Mouse (Mus musculus): ENCODE measurements at regions not wholly inside any gene's neighbourhood (a gene's known extent, or its start where the extent isn't known, plus 50 kb on each side); places are given as distances from the start of the nearest gene placed in this dataset.
A peak's percentile ranks its signal among the peaks of the same experiment; 100 is the strongest.

GRCm38 (mm10) chr5:97831421-97831820 is 199.4 kb downstream of the Antxr2 start:
- Histone ChIP-seq H3K9ac (ENCODE audit: control insufficient read depth, low read depth, low read length, poor library complexity, severe bottlenecking) (no peak overlapping the region), H3K27ac (ENCODE audit: control insufficient read depth, low read depth, low read length) (no peak overlapping the region), H3K4me1 (ENCODE audit: control insufficient read depth in 1 of 2, insufficient read depth in 2 of 2, low read length in 2 of 2) (peaks cover 5 to 18% of the 10 kb centered on the region in 2 experiments; a peak in 3 of 4 replicates), H3K4me3 (ENCODE audit: control insufficient read depth in 1 of 2, insufficient read depth in 1 of 2, low read depth in 2 of 2, low read length in 2 of 2) (no peak overlapping the region), H3K27me3 (ENCODE audit: control insufficient read depth in 1 of 2, insufficient read depth in 2 of 2, low read length in 2 of 2) (no peaks in the 10 kb centered on the region), H3K79me2 (ENCODE audit: control insufficient read depth, insufficient read depth, low read length, poor library complexity) (no peaks in the 10 kb centered on the region), H3K36me3 (ENCODE audit: control insufficient read depth in 1 of 2, insufficient read depth in 2 of 2, low read length in 2 of 2) (peaks cover 0 to 6% of the 10 kb centered on the region in 2 experiments; a peak in 1 of 4 replicates), H3K9me3 (replicated peaks; ENCODE audit: insufficient read depth, low read length) (no peaks in the 10 kb centered on the region)
- DNase-seq (ENCODE audit: low read depth, low spot score): no peak
- TF ChIP-seq MEF2A (IDR thresholded peaks at IDR 0.05; ENCODE audit: extremely low read depth, insufficient replicate concordance, low read depth, low read length, poor library complexity, severe bottlenecking): no peak
- TF ChIP-seq ZNF384 (IDR thresholded peaks at IDR 0.05; ENCODE audit: low read depth, low read length): 0 out of 2 replicates have a peak, but pooled peaks have one; percentile 13
- no peak for TF ChIP-seq NRF1 (IDR thresholded peaks at IDR 0.05; ENCODE audit: insufficient read depth, low read depth, low read length, poor library complexity, severe bottlenecking)
- TF ChIP-seq CHD2 (IDR thresholded peaks at IDR 0.05; ENCODE audit: low read length): no peak
- TF ChIP-seq POLR2AphosphoS2 (IDR thresholded peaks at IDR 0.05; ENCODE audit: low read length): no peak
- TF ChIP-seq POLR2A (IDR thresholded peaks at IDR 0.05; ENCODE audit: control insufficient read depth in 1 of 2, insufficient read depth in 1 of 2, low read depth in 1 of 2, low read length in 2 of 2, poor library complexity in 1 of 2): no peak

GRCm38 (mm10) chr5:97817485-97817884 is 213.4 kb downstream of the Antxr2 start:
- Histone ChIP-seq H3K4me1 (ENCODE audit: control insufficient read depth in 1 of 2, insufficient read depth in 2 of 2, low read length in 2 of 2) (peaks cover 2 to 6% of the 10 kb centered on the region in 2 experiments; a peak in 3 of 4 replicates), H3K4me3 (ENCODE audit: control insufficient read depth in 1 of 2, insufficient read depth in 1 of 2, low read depth in 2 of 2, low read length in 2 of 2) (no peak overlapping the region), H3K27ac (ENCODE audit: control insufficient read depth, low read depth, low read length) (no peak overlapping the region), H3K9me3 (replicated peaks; ENCODE audit: insufficient read depth, low read length) (no peaks in the 10 kb centered on the region), H3K36me3 (ENCODE audit: control insufficient read depth in 1 of 2, insufficient read depth in 2 of 2, low read length in 2 of 2) (peaks cover 0 to 2% of the 10 kb centered on the region in 2 experiments; a peak in 1 of 4 replicates), H3K79me2 (ENCODE audit: control insufficient read depth, insufficient read depth, low read length, poor library complexity) (no peaks in the 10 kb centered on the region), H3K9ac (ENCODE audit: control insufficient read depth, low read depth, low read length, poor library complexity, severe bottlenecking) (no peak overlapping the region), H3K27me3 (ENCODE audit: control insufficient read depth in 1 of 2, insufficient read depth in 2 of 2, low read length in 2 of 2) (no peaks in the 10 kb centered on the region)
- TF ChIP-seq ETS1 (IDR thresholded peaks at IDR 0.05; ENCODE audit: low read depth, low read length) (peak; percentile 77), ZC3H11A (IDR thresholded peaks at IDR 0.05; ENCODE audit: low read depth, low read length) (no peak), TCF12 (IDR thresholded peaks at IDR 0.05; ENCODE audit: low read depth, low read length) (0 out of 2 replicates have a peak, but pooled peaks have one; percentile 36), GABPA (IDR thresholded peaks at IDR 0.05; ENCODE audit: low read depth, low read length) (no peak), HCFC1 (IDR thresholded peaks at IDR 0.05; ENCODE audit: low read depth, low read length) (peak; percentile 34; the same call in 1 of the 2 replicates), GATA1 (IDR thresholded peaks at IDR 0.05; ENCODE audit: low read depth, low read length) (peak; percentile 62), MAZ (IDR thresholded peaks at IDR 0.05; ENCODE audit: low read depth, low read length) (0 out of 2 replicates have a peak, but pooled peaks have one; percentile 24), RCOR1 (IDR thresholded peaks at IDR 0.05; ENCODE audit: low read depth, low read length) (0 out of 2 replicates have a peak, but pooled peaks have one; percentile 25), EP300 (IDR thresholded peaks at IDR 0.05; ENCODE audit: low read depth in 1 of 2, low read length in 2 of 2) (peak in 1 of 2 experiments; percentile 48; a peak in 3 of 4 replicates)
- peak; percentile 88 for DNase-seq (ENCODE audit: low read depth, low spot score)

Data from MEL (cell line).